Mouse (Mus musculus): ENCODE measurements around the gene Dnah14. TPM values are rescaled to one million over a fixed set of nuclear protein-coding genes. Genes with fewer than 3 reads are reported as not detected.

Gene Dnah14
- 1.9 and 2.4 TPM in 2 replicates for polyA plus RNA-seq (2015; fragmentation: Nextera tagmentation; extraction: Ambion mirVana)

DNA sequence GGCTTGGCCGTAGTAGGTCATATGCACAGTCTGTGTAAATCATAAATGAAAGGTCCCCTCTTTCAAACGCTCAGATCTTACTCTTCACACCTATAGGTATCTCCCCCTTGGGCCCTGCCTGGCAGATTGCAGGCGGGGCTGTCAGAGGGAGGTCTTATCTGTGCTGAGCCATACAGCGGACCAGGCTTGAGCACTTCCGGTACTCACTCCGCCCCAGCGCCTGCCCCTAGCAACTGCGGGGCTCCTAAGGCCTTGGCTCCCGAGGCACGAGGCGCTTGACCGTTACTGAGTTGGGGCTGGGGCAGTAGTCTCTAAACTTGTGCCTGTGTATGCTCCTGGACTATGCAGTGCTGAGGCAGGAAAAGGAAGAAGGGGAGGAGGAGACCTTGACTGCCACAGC is at the start of gene Dnah14:
Gene Dnah14 (plus strand): TSS at position 238 of the 400 bp plus-strand sequence.
- no peaks in the 10 kb centered on the region for H3K36me3 ChIP-seq (replicated peaks)
- no peak within 1 kb of the TSS for H3K4me3 ChIP-seq (replicated peaks)
- no peak for ATAC-seq (ENCODE audit: insufficient read depth)
- no peak within 1 kb of the TSS for H3K9ac ChIP-seq
- H3K27ac ChIP-seq (replicated peaks) = no peak within 1 kb of the TSS
- H3K27me3 ChIP-seq = no peaks in the 10 kb centered on the region
- H3K4me1 ChIP-seq (replicated peaks) = no peaks in the 10 kb centered on the region
- no peaks in the 10 kb centered on the region for H3K9me3 ChIP-seq (replicated peaks)
- 45% methylated on average over 12 of the region's 12 CpGs for WGBS (ENCODE audit: insufficient replicate concordance)
- no peak within 1 kb of the TSS for H3K4me2 ChIP-seq

DNA sequence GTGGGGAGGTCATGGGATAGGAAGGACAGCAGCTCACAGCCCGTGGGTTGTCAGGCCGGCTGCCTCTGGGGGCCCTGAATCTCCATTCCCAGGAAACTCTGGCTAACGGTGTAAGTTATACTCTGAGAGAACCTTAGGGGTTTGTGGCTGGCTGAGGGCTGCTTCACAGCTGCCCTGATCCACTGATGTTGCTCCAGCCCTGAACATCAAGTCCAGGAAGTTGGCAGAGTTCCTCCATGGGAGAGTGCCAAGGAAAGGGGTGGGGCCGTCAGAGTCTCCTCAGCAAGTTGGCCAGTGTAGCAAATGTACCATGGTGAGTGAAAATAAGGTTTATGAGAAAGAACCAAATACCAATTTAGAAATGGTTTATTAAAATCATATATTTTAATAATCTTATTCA is 47.0 kb upstream of the Dnah14 start:
- no peak for ATAC-seq (ENCODE audit: insufficient read depth)
- H3K4me1 ChIP-seq (replicated peaks) = no peaks in the 10 kb centered on the region
- no peaks in the 10 kb centered on the region for H3K9me3 ChIP-seq (replicated peaks)
- H3K4me3 ChIP-seq (replicated peaks) = no peak overlapping the region
- H3K9ac ChIP-seq = no peak overlapping the region
- no peak overlapping the region for H3K27ac ChIP-seq (replicated peaks)
- H3K27me3 ChIP-seq = no peaks in the 10 kb centered on the region
- H3K4me2 ChIP-seq = no peak overlapping the region
- H3K36me3 ChIP-seq (replicated peaks) = no peaks in the 10 kb centered on the region
- 58% methylated on average over 4 of the region's 4 CpGs for WGBS (ENCODE audit: insufficient replicate concordance)

DNA sequence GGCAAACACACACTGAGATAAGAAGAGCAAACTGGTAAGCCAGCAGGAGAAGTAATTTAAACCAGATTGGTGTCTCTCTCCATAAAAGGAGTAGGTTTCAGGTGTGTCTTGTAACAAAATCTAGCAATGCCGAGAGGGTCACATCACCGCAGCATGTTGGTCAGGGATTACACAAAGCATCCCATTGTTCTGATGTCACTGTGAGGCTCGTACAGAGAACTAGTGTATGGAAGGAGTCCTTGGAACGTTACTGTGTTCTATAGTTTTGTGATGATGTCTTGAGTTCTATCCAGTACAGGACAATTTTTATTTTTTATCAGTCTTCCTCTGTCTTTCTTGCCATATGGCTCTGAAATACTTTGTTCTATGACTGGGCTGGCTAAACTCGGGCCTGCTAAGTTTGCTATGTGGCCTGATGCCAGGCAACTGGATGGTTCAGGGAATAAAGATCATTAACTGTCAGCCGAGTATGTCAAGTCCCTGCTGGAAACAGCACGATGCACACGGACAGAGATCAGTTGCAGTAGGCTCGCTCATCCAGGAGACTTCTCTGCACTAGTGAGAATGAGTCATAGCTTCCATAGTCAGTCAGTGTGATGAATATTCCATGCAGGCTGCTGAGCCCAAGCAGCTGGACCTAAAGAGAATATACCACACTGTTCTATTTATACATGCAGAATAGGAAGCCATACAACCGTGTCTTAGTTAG is 41.0 kb upstream of the Dnah14 start:
- Histone ChIP-seq H3K9ac (no peak overlapping the region), H3K4me1 (replicated peaks) (no peaks in the 10 kb centered on the region), H3K4me3 (replicated peaks) (no peak overlapping the region), H3K36me3 (replicated peaks) (no peaks in the 10 kb centered on the region), H3K27ac (replicated peaks) (no peak overlapping the region), H3K4me2 (no peak overlapping the region), H3K9me3 (replicated peaks) (no peaks in the 10 kb centered on the region), H3K27me3 (no peaks in the 10 kb centered on the region)
- no peak for ATAC-seq (ENCODE audit: insufficient read depth)
- WGBS (ENCODE audit: insufficient replicate concordance) = 52% methylated on average over 10 of the region's 10 CpGs

GRCm38 (mm10) chr1:181537627-181538525 is 38.5 kb upstream of the Dnah14 start:
- H3K27ac ChIP-seq (replicated peaks) = no peak overlapping the region
- H3K4me1 ChIP-seq (replicated peaks) = no peaks in the 10 kb centered on the region
- H3K4me3 ChIP-seq (replicated peaks) = no peak overlapping the region
- 64% methylated on average over 9 of the region's 9 CpGs for WGBS (ENCODE audit: insufficient replicate concordance)
- no peaks in the 10 kb centered on the region for H3K9me3 ChIP-seq (replicated peaks)
- no peak overlapping the region for H3K9ac ChIP-seq
- no peaks in the 10 kb centered on the region for H3K36me3 ChIP-seq (replicated peaks)
- no peak overlapping the region for H3K4me2 ChIP-seq
- H3K27me3 ChIP-seq = no peaks in the 10 kb centered on the region
- ATAC-seq (ENCODE audit: insufficient read depth) = no peak

- no peak for ATAC-seq (ENCODE audit: insufficient read depth)
- H3K27me3 ChIP-seq = peaks cover 7% of the 10 kb centered on the region; the same call in 1 of the 2 replicates
- WGBS (ENCODE audit: insufficient replicate concordance) = 39% methylated on average over 22 of the region's 22 CpGs
- H3K9me3 ChIP-seq (replicated peaks) = no peaks in the 10 kb centered on the region
- no peaks in the 10 kb centered on the region for H3K4me1 ChIP-seq (replicated peaks)
- no peak overlapping the region for H3K27ac ChIP-seq (replicated peaks)
- no peak overlapping the region for H3K4me2 ChIP-seq
- no peak overlapping the region for H3K4me3 ChIP-seq (replicated peaks)
- H3K36me3 ChIP-seq (replicated peaks) = no peaks in the 10 kb centered on the region
- H3K9ac ChIP-seq = no peak overlapping the region
Measured at GRCm38 (mm10) chr1:181539846-181540769, 36.3 kb upstream of the Dnah14 start.

- Histone ChIP-seq H3K4me1 (replicated peaks) (no peaks in the 10 kb centered on the region), H3K4me2 (no peak overlapping the region), H3K9me3 (replicated peaks) (no peaks in the 10 kb centered on the region), H3K36me3 (replicated peaks) (no peaks in the 10 kb centered on the region), H3K4me3 (replicated peaks) (no peak overlapping the region), H3K27me3 (peaks cover 7% of the 10 kb centered on the region; the same call in 1 of the 2 replicates), H3K27ac (replicated peaks) (no peak overlapping the region), H3K9ac (no peak overlapping the region)
- no peak for ATAC-seq (ENCODE audit: insufficient read depth)
- WGBS (ENCODE audit: insufficient replicate concordance) = 54% methylated on average over 5 of the region's 5 CpGs
Measured at GRCm38 (mm10) chr1:181543711-181544383, 32.5 kb upstream of the Dnah14 start.

DNA sequence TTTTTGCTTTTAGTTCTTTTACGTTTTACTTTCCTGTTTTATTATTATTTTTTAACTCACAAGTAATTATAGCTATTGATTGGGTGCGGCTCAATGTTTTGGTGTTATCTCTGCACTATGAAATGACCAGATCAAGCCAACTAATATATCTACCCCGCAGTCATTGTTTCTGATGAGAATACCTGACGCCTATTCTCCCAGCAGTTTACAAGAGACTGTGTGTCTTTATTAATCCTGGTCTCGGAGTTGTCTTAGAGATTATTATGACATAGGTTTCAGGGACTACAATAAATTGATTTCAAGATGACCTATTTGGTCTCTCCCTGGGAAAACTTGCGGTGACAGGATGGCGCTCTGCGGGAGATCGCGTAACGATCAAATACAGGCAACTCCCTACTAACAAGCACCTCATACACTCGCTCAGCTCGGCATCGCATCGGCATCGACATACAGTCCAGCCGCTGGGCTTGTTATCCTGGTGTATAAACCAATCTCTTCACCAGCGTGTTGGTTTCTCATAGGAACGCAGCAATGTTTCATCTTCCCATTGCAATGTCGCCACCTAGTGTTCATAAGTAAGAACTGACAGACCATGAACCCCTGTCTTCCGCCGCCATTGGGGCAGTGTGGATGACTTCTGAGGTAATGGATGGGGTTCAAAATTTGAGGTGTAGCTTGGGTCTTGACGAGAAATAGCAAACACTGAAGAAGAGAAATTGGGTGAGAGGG is 31.2 kb upstream of the Dnah14 start:
- H3K27ac ChIP-seq (replicated peaks) = no peak overlapping the region
- H3K9ac ChIP-seq = no peak overlapping the region
- H3K27me3 ChIP-seq = peaks cover 7% of the 10 kb centered on the region; the same call in 1 of the 2 replicates
- no peak overlapping the region; the same call in 1 of the 2 replicates for H3K4me2 ChIP-seq
- H3K4me3 ChIP-seq (replicated peaks) = no peak overlapping the region
- H3K36me3 ChIP-seq (replicated peaks) = no peaks in the 10 kb centered on the region
- H3K4me1 ChIP-seq (replicated peaks) = no peaks in the 10 kb centered on the region
- 25% methylated on average over 23 of the region's 23 CpGs for WGBS (ENCODE audit: insufficient replicate concordance)
- no peaks in the 10 kb centered on the region for H3K9me3 ChIP-seq (replicated peaks)
- ATAC-seq (ENCODE audit: insufficient read depth) = no peak

GRCm38 (mm10) chr1:181549987-181550386 is 26.4 kb upstream of the Dnah14 start:
- Histone ChIP-seq H3K4me2 (no peak overlapping the region), H3K4me3 (replicated peaks) (no peak overlapping the region), H3K27me3 (no peaks in the 10 kb centered on the region; the same call in 1 of the 2 replicates), H3K4me1 (replicated peaks) (no peaks in the 10 kb centered on the region), H3K36me3 (replicated peaks) (no peaks in the 10 kb centered on the region), H3K9me3 (replicated peaks) (no peaks in the 10 kb centered on the region), H3K27ac (replicated peaks) (no peak overlapping the region), H3K9ac (no peak overlapping the region)
- WGBS (ENCODE audit: insufficient replicate concordance) = 72% methylated on average over 8 of the region's 8 CpGs
- ATAC-seq (ENCODE audit: insufficient read depth) = no peak

- Histone ChIP-seq H3K9me3 (replicated peaks) (no peaks in the 10 kb centered on the region), H3K27ac (replicated peaks) (no peak overlapping the region), H3K36me3 (replicated peaks) (no peaks in the 10 kb centered on the region), H3K4me2 (no peak overlapping the region), H3K9ac (no peak overlapping the region), H3K4me1 (replicated peaks) (no peaks in the 10 kb centered on the region), H3K27me3 (no peaks in the 10 kb centered on the region; the same call in 1 of the 2 replicates), H3K4me3 (replicated peaks) (no peak overlapping the region)
- WGBS (ENCODE audit: insufficient replicate concordance) = 30% methylated on average over 5 of the region's 5 CpGs
- ATAC-seq (ENCODE audit: insufficient read depth) = no peak
Measured at GRCm38 (mm10) chr1:181550826-181551225, 25.5 kb upstream of the Dnah14 start.

Data from liver, embryonic 15.5 days (tissue).